Mouse (Mus musculus) embryonic fibroblast, embryonic 13.5 days (primary cell): Measurements from ENCODE around the gene Ube2e2.

Experiments
- CTCF ChIP-seq: IDR thresholded peaks from 2 replicates; pipeline ENCODE4 v1.5.1; 2011; ENCODE audit warnings: mild to moderate bottlenecking, control low read depth, low read length, moderate library complexity, borderline replicate concordance; ENCODE audit not compliant: insufficient read depth
- POLR2A ChIP-seq: IDR thresholded peaks from 2 replicates; pipeline ENCODE4 v1.6.1; 2011; ENCODE audit warnings: low read depth, mild to moderate bottlenecking, control low read depth, low read length, moderate library complexity

- no peak for TF ChIP-seq CTCF
- no peak for TF ChIP-seq POLR2A
These were observed 115.8 kb downstream of the Ube2e2 start for GRCm38 (mm10) chr14:18778241-18778640.
